Mouse (Mus musculus): ENCODE results near the gene Gca. TPM values are rescaled to one million over a fixed set of nuclear protein-coding genes. Genes with fewer than 3 reads are reported as not detected.

Gca gene
- total RNA-seq, 2 experiments from 2014 or later = 13.8 to 19.9 TPM

GRCm38 (mm10) chr2:62665536-62665935 lies 1.5 kb downstream of the Gca start:
- ATAC-seq (replicated peaks; ENCODE audit: poor library complexity, severe bottlenecking) = no peak

- ATAC-seq (replicated peaks; ENCODE audit: poor library complexity, severe bottlenecking) = no peak
These were observed 5.8 kb downstream of the Gca start for GRCm38 (mm10) chr2:62669848-62670247.

DNA sequence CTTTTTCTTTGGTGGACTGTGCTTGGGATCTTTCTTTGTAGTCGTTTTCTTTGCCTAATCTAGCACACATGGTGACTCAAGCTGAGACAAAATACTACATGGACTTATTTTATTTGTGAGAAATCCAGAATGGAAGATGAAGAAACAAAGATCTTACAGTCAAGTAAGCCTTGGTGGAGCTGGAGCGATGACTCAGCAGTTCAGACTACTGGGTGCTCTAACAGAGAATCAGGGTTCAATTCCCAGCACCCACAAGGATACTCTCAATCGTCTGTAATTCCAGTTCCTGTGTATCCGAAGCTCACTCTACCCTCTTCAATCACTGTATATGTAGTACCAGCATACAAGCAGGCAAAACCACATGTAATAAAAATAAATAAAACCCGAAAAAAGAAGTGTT lies 6.2 kb downstream of the Gca start:
- ATAC-seq (replicated peaks; ENCODE audit: poor library complexity, severe bottlenecking) = no peak

DNA sequence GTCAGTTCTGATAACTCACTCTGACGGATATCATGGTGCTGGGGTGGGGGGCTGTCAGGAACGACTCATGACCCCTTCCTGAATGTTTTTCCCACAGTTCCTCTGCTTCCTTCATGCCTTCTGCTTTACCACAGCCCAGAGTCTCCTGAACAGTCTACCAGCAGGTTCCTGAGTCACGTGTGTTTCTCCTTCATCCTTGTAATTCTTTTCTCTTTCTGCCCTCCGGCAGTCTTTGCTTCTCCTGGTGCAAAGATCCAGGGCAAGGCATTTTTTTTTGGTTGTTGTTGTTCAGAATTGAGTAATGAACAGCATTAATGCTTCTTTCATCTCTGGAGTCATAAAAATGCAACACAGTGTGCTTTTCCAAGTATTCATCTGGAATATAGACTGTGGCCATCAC lies 6.7 kb downstream of the Gca start:
- no peak for ATAC-seq (replicated peaks; ENCODE audit: poor library complexity, severe bottlenecking)

DNA sequence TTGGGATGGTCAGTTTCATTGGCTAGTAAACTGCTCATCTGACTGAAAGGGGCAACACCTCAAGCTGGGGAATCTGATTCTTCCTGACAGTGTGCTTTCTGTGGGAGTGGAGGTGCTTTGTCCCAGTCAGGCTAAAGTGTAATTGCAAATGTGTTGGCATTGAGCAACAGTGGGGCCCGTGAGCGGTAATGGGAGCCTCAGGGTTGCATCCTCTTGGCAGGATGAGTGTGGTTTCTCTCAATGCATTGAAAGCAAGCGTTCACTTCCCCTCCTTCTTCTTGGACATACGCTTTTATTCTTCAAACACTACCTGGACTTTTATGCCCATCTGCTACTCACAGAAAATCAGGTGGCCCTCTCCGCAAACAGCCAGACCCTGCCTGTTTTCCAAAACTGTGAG lies 8.7 kb downstream of the Gca start:
- peak; percentile 99 for ATAC-seq (replicated peaks; ENCODE audit: poor library complexity, severe bottlenecking)

DNA sequence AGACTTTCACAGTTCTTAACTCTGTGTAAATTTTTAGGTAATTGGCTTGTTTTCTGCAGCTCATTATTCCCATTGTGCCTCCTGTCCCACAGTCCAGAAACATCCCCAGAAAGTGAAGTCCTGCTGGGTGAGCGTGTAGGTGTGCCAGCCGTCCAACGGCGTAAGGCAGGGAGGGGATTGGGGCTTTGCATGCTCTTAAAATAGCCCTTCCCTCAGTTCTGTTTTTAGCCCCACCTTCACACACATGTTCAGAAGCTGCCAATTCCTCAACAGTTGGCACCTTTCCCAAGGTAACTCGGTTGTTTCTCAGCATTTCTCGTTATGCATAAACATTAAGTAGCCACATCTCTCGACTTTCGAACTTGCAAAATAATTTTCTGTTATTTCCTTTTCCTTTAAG lies 17.6 kb downstream of the Gca start:
- 0 out of 2 replicates have a peak, but pooled peaks have one; percentile 22 for ATAC-seq (replicated peaks; ENCODE audit: poor library complexity, severe bottlenecking)

DNA sequence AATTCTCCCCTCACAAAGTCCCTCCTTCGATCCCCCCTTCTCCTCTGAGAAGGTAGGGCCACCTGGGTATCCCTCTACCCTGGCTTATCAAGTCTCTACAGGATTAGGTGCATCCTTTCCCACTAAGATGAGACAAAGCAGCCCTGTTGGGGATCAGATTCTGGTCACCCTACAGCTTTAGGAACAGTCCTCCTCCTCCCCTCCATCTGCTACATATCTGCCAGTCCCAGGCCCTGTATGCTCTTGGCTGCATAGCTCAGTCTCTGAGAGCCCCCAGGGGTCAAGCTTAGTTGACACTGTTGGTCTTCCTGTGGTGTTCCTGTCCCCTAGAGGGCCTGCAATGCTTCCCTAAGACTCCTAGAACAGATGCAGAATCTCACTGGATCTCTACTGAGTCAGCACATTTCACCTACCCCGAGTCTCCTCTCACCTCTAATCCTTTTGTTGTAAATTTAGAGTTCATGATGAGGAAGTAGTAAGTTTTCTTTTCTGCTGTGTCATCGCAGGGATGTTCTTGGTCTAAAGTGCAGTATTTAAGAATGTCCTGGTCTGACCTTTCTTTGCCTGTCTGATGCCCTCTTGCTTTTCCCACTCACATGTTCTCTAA lies 21.0 kb downstream of the Gca start:
- ATAC-seq (replicated peaks; ENCODE audit: poor library complexity, severe bottlenecking) = peak; percentile 86

- ATAC-seq (replicated peaks; ENCODE audit: poor library complexity, severe bottlenecking) = peak; percentile 36
These were observed 21.8 kb downstream of the Gca start for GRCm38 (mm10) chr2:62685934-62686333.

- peak; percentile 98 for ATAC-seq (replicated peaks; ENCODE audit: poor library complexity, severe bottlenecking)
These were observed 42.2 kb downstream of the Gca start for GRCm38 (mm10) chr2:62706313-62706712.

DNA sequence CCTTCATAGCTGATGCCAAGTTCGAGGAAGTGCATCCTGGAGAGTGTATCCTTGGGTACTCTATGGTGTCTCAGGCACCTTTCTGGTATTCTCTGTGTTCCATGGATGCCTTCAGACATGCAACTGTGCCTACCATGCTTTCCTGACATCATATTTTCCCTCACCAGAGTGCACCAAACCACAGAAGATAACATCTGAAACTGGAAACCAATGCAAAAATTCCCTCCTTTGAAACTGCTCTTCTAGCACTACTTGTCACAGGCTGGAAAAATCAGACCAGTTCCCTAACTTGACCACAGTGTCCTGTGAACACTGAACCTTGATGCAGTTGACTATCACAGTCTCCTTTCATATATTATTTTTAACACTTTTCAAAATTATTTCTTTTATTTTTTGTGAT lies 45.5 kb downstream of the Gca start:
- ATAC-seq (replicated peaks; ENCODE audit: poor library complexity, severe bottlenecking) = no peak

- ATAC-seq (replicated peaks; ENCODE audit: poor library complexity, severe bottlenecking) = peak; percentile 74
These were observed 50.3 kb downstream of the Gca start for GRCm38 (mm10) chr2:62714362-62714761.

- ATAC-seq (replicated peaks; ENCODE audit: poor library complexity, severe bottlenecking) = peak; percentile 85
These were observed 51.2 kb downstream of the Gca start for GRCm38 (mm10) chr2:62715260-62715659.

DNA sequence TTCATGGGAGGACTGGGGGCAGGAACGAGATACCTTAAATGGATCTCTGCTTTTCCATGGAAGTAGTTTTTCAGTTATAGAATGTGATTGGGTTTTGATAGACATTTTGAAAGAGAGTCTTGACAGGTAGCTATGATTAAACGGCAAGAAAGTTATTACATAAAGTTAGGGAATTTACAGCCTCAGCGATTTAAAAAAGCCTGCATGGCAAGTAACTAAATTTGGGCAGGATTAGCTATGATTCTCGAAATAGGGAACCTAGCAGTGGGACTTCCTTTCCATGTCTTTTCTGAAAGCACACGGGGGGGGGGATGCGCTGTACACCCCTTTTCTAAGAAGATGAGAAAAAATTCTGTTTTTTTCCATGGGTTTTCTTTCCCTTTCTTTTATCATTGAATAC lies 53.2 kb downstream of the Gca start:
- ATAC-seq (replicated peaks; ENCODE audit: poor library complexity, severe bottlenecking) = no peak

GRCm38 (mm10) chr2:62718411-62718810 lies 54.3 kb downstream of the Gca start:
- ATAC-seq (replicated peaks; ENCODE audit: poor library complexity, severe bottlenecking) = peak; percentile 46

- no peak for ATAC-seq (replicated peaks; ENCODE audit: poor library complexity, severe bottlenecking)
These were observed 61.9 kb downstream of the Gca start for GRCm38 (mm10) chr2:62725946-62726345.

- ATAC-seq (replicated peaks; ENCODE audit: poor library complexity, severe bottlenecking) = no peak; the same call in 1 of the 2 replicates
These were observed 63.6 kb downstream of the Gca start for GRCm38 (mm10) chr2:62727732-62728131.

DNA sequence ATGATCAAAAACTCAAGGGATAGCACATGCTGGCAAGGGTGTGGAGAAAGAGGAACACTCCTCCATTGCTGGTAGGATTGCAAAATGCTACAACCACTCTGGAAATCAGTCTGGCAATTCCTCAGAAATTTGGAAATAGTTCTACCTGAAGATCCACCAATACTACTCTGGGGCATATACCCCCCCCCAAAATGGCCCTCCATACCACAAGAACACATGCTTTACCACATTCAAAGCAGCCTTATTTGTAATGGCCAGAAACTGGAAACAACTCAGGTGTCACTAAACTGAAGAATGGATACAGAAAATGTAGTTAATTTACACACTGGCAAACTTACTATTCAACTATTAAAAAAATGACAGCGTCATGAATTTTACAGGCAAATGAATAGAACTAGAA lies 66.6 kb downstream of the Gca start:
- ATAC-seq (replicated peaks; ENCODE audit: poor library complexity, severe bottlenecking) = peak; percentile 69

DNA sequence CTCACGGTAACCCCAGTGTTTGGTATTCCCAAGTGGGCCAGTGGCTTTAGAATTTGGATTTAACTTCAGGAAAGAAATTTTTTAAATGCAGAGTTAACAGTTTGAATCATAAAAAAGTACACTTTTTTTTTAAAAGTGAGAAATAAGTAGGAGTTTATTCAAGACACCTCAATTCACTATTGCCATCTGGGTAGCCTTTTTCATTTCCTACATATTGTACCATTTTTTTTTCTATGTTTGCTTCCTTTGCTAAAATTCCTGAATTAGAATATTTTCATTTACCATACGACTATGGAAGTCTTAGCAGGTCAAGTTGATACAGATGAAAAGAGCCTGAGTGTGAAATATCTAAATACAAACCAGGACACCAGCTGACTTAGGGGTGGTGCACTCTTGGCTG lies 79.0 kb downstream of the Gca start:
- ATAC-seq (replicated peaks; ENCODE audit: poor library complexity, severe bottlenecking) = no peak

Other genes starting within 250 kb of the Gca start
- gene Gcg, start 180.6 kb upstream of the Gca start, total RNA-seq (2014; fragmentation: Nextera tagmentation) = not detected in 2 replicates
- not detected in 2 replicates for gene Gcg, start 180.6 kb upstream of the Gca start, total RNA-seq (2017)
- gene Fap, start 90.2 kb upstream of the Gca start, total RNA-seq (2014; fragmentation: Nextera tagmentation) = 13.2 TPM in 1 of 2 replicates, not detected in the other
- gene Fap, start 90.2 kb upstream of the Gca start, total RNA-seq (2017) = not detected in 2 replicates
- 8.8 and 10.1 TPM in 2 replicates for gene Ifih1, start 18.0 kb upstream of the Gca start, total RNA-seq (2014; fragmentation: Nextera tagmentation)
- gene Ifih1, start 18.0 kb upstream of the Gca start, total RNA-seq (2017) = 14.4 and 19.9 TPM in 2 replicates